Mouse (Mus musculus): ENCODE data around the gene Entpd4b.
"Not testable (repeated sequence)": the region's sequence is repeated elsewhere in the genome, so short reads cannot be mapped to it uniquely, and the experiment has no call there.

Entpd4b gene

GRCm38 (mm10) chr14:69555110-69555831 is at the start of gene Entpd4b:
Gene Entpd4b, plus strand, starts transcription at chr14:69555424.
- DNase-seq (ENCODE audit: low spot score) = not testable (repeated sequence)

DNA sequence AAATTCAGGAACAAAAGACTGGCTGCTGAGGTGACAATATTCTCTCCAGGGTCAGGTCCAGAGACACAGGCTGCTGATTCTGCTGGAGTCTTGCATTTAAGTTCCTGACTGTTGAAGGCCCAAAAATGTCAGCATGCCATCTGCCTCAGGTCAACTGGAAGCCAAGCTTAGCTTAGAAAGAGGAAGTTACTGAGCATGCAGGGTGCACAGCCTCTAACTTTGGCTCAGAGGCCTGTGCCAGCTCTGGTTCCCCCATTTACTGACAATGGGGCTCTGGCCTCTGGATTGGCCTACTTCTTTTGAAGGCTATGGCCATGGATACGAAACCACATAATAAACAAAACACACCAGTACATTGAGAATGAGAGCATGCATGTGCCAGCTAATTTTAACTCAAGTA is 48.2 kb upstream of the Entpd4b start:
- not testable (repeated sequence) for DNase-seq (ENCODE audit: low spot score)

- DNase-seq (ENCODE audit: low spot score) = not testable (repeated sequence)
These were observed 42.8 kb upstream of the Entpd4b start, which contains the start of gene Gm27179 for GRCm38 (mm10) chr14:69512449-69512848. Gene Gm27179, minus strand, starts transcription at chr14:69512549.

DNA sequence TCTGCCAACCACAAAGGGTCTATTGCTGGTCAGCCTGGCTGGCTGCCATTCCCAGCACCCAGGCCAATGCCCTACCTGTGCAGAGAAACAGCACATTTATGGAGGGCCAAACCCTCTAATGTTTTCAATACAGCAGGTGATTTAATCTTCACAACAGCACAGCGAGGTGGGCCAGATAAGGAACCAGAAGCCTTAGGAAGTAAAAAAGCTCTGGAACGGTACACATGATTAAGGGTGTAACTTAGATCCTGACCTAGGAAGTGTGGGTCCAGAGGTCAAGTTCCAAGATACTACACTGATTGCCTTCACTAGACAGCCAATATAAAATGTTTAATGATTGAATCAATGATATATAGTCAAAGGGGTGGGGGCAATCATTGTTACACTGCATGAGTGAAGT is 34.4 kb upstream of the Entpd4b start:
- DNase-seq (ENCODE audit: low spot score) = not testable (repeated sequence)

DNA sequence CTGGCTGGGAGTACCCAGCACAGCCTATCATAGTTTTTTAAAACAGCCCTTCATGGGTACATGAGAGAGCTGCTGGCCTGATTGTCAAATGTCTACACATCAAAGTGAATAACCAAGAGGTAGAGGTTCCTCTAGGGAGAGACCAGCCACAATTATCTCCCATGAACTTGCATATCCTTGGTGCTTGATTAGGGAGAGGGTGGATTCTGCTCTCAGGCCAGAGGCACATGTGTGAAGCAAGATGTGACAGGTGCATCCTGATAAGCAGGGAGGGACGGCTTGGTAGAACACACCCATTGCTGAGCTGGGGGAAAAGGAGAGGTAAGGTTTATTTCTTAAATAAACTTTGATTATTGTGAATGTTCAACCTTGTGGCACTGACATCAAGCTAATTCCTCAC is 32.2 kb upstream of the Entpd4b start:
- DNase-seq (ENCODE audit: low spot score) = not testable (repeated sequence)

GRCm38 (mm10) chr14:69526202-69526601 is 29.0 kb upstream of the Entpd4b start:
- DNase-seq (ENCODE audit: low spot score) = not testable (repeated sequence)

DNA sequence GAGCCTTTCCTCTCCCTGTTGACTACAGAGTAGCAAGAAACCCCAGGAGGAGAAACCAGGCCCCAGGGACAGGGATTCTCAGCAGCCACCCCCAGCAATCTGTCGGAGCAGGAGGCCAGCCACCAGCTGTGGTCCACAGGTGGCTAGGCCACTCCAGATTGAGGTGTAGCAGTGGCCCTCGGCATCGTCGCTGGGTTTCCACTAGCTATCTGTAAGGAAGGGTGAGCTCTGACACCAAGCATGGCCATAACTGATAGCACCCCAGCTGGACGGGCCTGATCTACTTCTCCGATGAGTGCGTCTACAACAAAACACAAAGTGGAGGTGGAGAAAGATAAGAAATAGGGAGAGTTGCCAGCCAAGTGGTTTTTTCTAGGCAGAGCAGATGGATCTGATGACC is 18.7 kb upstream of the Entpd4b start:
- not testable (repeated sequence) for DNase-seq (ENCODE audit: low spot score)

DNA sequence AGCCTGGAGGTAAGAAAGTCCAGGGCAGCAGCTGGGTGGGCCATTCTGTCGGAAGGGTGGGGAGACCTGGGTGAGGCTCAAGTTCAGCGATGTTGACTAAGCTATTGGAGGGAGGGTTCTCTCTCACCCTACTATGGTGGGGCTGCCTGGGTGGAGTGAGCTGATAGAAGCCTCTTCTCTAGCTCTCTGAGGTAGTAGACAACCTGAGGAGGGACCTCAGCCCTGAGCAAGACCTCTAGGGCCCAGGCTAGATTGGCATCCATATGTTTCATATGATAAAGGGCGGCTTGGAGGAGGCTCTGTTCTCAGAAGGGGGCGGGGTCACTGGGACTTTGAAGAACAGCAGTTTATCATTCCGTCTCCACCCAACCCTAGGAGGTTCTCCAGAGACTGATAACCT is 15.1 kb upstream of the Entpd4b start:
- not testable (repeated sequence) for DNase-seq (ENCODE audit: low spot score)

- DNase-seq (ENCODE audit: low spot score) = not testable (repeated sequence)
These were observed 12.5 kb upstream of the Entpd4b start for GRCm38 (mm10) chr14:69542695-69543094.

DNA sequence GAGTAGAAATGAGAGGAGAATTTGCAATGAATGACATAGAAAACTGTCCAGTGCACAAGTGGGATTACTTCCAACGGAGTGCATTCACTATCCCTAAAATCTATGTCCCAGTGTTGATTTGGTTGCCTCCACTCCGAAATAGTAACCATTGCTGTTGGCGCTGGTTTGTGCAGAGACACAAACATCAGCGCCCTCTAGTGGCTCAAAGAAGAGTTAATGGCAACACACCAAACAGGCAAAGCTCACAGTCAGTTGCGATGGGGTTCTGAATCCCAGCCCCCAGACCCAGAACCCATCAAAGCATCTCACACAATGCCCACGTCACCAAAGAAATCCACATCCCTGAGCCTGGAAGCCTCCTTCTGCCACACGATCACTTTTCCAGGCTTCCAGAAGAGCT is 11.2 kb upstream of the Entpd4b start:
- not testable (repeated sequence) for DNase-seq (ENCODE audit: low spot score)

GRCm38 (mm10) chr14:69545052-69545451 is 10.2 kb upstream of the Entpd4b start:
- DNase-seq (ENCODE audit: low spot score) = not testable (repeated sequence)

DNA sequence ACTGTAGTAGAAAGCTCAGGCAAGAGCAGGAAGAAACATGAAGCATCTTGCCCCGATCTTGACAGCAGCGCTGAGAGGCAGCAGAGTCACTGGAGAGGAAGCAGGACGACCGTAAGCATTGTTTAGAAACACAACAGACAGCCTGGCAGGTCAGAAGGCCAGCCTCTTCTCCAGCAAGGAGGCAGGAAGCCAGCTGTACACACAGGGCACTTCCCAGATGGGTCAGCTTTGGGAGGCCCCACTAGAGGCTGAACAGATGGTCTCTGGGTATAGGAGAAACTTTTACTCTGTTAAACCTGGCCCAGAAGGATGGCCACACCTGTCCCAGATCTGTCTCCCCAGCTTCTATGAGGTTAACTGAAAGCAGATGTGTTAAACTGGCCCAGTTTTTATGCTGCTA is 7.9 kb upstream of the Entpd4b start:
- DNase-seq (ENCODE audit: low spot score) = not testable (repeated sequence)

- DNase-seq (ENCODE audit: low spot score) = not testable (repeated sequence)
These were observed 1.6 kb downstream of the Entpd4b start for GRCm38 (mm10) chr14:69556820-69557219.

- not testable (repeated sequence) for DNase-seq (ENCODE audit: low spot score)
These were observed 2.3 kb downstream of the Entpd4b start for GRCm38 (mm10) chr14:69557550-69557949.
